Mouse (Mus musculus) urinary bladder, adult 18-20 months (tissue): ENCODE results near the gene Ndufs8.

Experiments used
- DNase-seq, 2 experiments: peaks; one replicate each; pipeline ENCODE4 v3.0.0; 2022; ENCODE audit warnings: low spot score in 2 of 2, mixed read lengths in 2 of 2

Gene Ndufs8

GRCm38 (mm10) chr19:3931716-3932115, 19.1 kb upstream of the Ndufs8 start:
- no peak for DNase-seq

GRCm38 (mm10) chr19:3930262-3931057, 17.9 kb upstream of the Ndufs8 start:
- DNase-seq = no peak

- peak; percentile 71 to 78 for DNase-seq
Measured at GRCm38 (mm10) chr19:3929211-3929941, 16.8 kb upstream of the Ndufs8 start, which contains the start of gene Aldh3b1. Gene Aldh3b1 (minus strand): TSS chr19:3929808.

GRCm38 (mm10) chr19:3928779-3929178, 16.2 kb upstream of the Ndufs8 start:
- DNase-seq = no peak

- no peak for DNase-seq
Measured at GRCm38 (mm10) chr19:3927989-3928388, 15.4 kb upstream of the Ndufs8 start.

- no peak for DNase-seq
Measured at GRCm38 (mm10) chr19:3926685-3927084, 14.1 kb upstream of the Ndufs8 start.

GRCm38 (mm10) chr19:3926279-3926678, 13.7 kb upstream of the Ndufs8 start:
- no peak for DNase-seq

GRCm38 (mm10) chr19:3925859-3926258, 13.3 kb upstream of the Ndufs8 start:
- no peak for DNase-seq

- no peak for DNase-seq
Measured at GRCm38 (mm10) chr19:3924868-3925267, 12.3 kb upstream of the Ndufs8 start.

GRCm38 (mm10) chr19:3924190-3924589, 11.6 kb upstream of the Ndufs8 start:
- no peak for DNase-seq

GRCm38 (mm10) chr19:3923586-3923985, 11.0 kb upstream of the Ndufs8 start:
- no peak for DNase-seq

- no peak for DNase-seq
Measured at GRCm38 (mm10) chr19:3922661-3923371, 10.2 kb upstream of the Ndufs8 start.

- DNase-seq = no peak
Measured at GRCm38 (mm10) chr19:3919928-3920327, 7.4 kb upstream of the Ndufs8 start.

GRCm38 (mm10) chr19:3916727-3917126, 4.2 kb upstream of the Ndufs8 start:
- DNase-seq = no peak

GRCm38 (mm10) chr19:3914535-3914934, 2.0 kb upstream of the Ndufs8 start:
- no peak for DNase-seq

- DNase-seq = no peak
Measured at GRCm38 (mm10) chr19:3913692-3914091, 1.1 kb upstream of the Ndufs8 start.

GRCm38 (mm10) chr19:3910206-3910605, 2.4 kb downstream of the Ndufs8 start:
- no peak for DNase-seq

GRCm38 (mm10) chr19:3907876-3908660, 4.5 kb downstream of the Ndufs8 start:
- no peak for DNase-seq

GRCm38 (mm10) chr19:3906795-3907786, 5.5 kb downstream of the Ndufs8 start, which contains the start of gene Tcirg1:
Gene Tcirg1 (minus strand): TSS chr19:3907133.
- DNase-seq = peak; percentile 84

GRCm38 (mm10) chr19:3906326-3906725, 6.2 kb downstream of the Ndufs8 start:
- DNase-seq = no peak
